Mouse (Mus musculus): ENCODE results near the gene Myo1d. TPM values are rescaled to one million over a fixed set of nuclear protein-coding genes. Genes with fewer than 3 reads are reported as not detected.
A peak's percentile ranks its signal among the peaks of the same experiment; 100 is the strongest.

Myo1d gene
- polyA plus RNA-seq, 1 experiment from 2014 or later: 30.5 TPM

DNA sequence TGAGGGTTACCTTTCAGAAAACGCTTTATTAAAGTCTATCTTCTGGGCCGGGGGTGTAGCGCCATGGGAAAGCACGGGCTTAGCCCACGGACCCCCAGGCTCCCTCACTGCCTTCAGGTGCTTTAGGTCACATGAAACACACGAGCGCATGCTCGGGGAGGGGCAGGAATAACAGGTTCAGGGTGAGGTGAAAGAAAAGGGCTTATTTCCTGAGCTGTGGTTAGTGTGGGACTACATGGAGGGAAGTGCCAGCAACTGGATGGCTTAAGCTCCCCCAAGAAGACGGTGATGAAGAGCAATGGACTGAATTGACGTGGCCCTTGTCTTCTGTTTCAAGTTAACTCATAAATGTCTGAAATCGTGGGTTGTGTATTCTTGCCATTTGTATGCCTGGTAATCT is 226.8 kb downstream of the Myo1d start:
- H3K4me1 ChIP-seq: no peaks in the 10 kb centered on the region
- 73% methylated on average over 11 of the region's 11 CpGs for WGBS
- ATAC-seq (ENCODE audit: insufficient read depth, low FRiP score, low read depth): no peak
- H3K9ac ChIP-seq: no peak overlapping the region
- no peaks in the 10 kb centered on the region for H3K27me3 ChIP-seq (replicated peaks)
- no peak overlapping the region for H3K27ac ChIP-seq
- H3K9me3 ChIP-seq: no peaks in the 10 kb centered on the region
- no peak overlapping the region for H3K4me3 ChIP-seq (replicated peaks)
- H3K4me2 ChIP-seq: no peak overlapping the region
- H3K36me3 ChIP-seq: no peaks in the 10 kb centered on the region

DNA sequence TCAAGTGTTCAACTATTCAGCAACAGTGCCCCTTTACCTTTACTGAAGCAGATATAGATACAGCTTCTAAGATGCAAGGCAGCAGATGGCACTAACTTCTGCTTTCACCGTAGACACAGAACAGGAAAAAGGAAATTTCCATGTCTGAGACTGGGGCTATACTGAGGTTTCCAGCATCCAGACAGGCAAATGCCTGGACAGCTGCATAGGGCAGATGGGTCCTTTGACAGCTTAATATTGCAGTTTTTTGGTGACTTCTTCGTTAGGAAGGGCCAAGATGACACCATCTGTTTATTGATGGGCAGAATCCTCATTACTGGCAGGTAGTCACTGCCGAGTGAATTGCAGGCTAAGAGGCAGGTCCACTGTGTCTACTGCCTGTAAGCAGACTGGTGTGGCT is 228.2 kb downstream of the Myo1d start:
- Histone ChIP-seq H3K4me2 (no peak overlapping the region), H3K9me3 (no peaks in the 10 kb centered on the region)
- 54% methylated on average over 3 of the region's 3 CpGs for WGBS

DNA sequence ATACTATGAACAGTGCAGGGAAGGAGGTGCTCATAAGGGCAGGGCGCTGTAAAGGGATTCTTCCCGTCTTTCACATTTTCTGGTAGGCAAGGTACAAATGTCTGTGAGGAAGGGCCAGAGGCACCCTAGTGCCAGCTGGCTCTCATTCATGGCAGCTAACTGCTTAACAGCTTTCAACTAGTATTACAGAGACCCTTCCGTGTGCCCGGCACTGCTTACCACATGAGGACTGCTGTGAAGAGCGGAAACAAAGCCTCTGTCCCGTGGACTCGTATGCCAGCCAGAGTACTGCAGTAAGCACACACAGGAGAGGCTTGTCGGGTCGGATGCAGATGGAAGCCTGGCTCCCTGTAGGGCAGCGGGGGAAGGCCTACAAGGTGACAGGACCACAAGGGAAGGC is 229.6 kb downstream of the Myo1d start:
- no peaks in the 10 kb centered on the region for H3K27me3 ChIP-seq (replicated peaks)
- ATAC-seq (ENCODE audit: insufficient read depth, low FRiP score, low read depth): no peak

More for the DNA sequence above, 228.2 kb downstream of the Myo1d start:
- no peak overlapping the region for H3K4me3 ChIP-seq (replicated peaks)
- ATAC-seq (ENCODE audit: insufficient read depth, low FRiP score, low read depth): no peak
- H3K27me3 ChIP-seq (replicated peaks): no peaks in the 10 kb centered on the region
- no peak overlapping the region for H3K9ac ChIP-seq
- no peak overlapping the region for H3K27ac ChIP-seq
- no peaks in the 10 kb centered on the region for H3K4me1 ChIP-seq
- H3K36me3 ChIP-seq: no peaks in the 10 kb centered on the region

DNA sequence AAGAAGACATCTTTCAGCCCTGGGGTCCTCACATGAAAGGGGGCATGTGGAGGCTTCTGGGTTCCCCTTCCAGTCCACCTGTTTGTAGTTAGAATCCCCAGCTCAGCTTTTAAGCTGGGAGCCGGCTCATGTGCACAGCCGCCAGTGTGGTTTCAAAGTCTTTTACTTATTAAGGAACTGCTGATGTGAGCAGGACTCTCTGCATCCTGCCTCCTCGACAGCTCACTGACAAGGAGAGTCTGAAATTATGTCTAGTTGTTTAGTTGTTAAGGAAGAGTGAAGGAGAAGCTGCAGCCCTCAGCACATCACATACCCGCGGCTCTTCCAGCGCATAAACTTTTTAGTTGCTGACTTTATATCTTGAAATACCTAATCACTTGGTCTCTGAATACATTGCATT is 230.0 kb downstream of the Myo1d start:
- H3K4me3 ChIP-seq (replicated peaks): no peak overlapping the region
- ATAC-seq (ENCODE audit: insufficient read depth, low FRiP score, low read depth): no peak
- H3K27ac ChIP-seq: no peak overlapping the region
- no peak overlapping the region for H3K9ac ChIP-seq
- H3K4me2 ChIP-seq: no peak overlapping the region
- no peaks in the 10 kb centered on the region for H3K9me3 ChIP-seq
- 73% methylated on average over 6 of the region's 6 CpGs for WGBS
- no peaks in the 10 kb centered on the region for H3K27me3 ChIP-seq (replicated peaks)
- no peaks in the 10 kb centered on the region for H3K4me1 ChIP-seq
- no peaks in the 10 kb centered on the region for H3K36me3 ChIP-seq

More for the DNA sequence above, 229.6 kb downstream of the Myo1d start:
- Histone ChIP-seq H3K4me2 (no peak overlapping the region), H3K4me3 (replicated peaks) (no peak overlapping the region), H3K9me3 (no peaks in the 10 kb centered on the region), H3K9ac (no peak overlapping the region), H3K36me3 (no peaks in the 10 kb centered on the region), H3K4me1 (no peaks in the 10 kb centered on the region), H3K27ac (no peak overlapping the region)
- 76% methylated on average over 10 of the region's 10 CpGs for WGBS

DNA sequence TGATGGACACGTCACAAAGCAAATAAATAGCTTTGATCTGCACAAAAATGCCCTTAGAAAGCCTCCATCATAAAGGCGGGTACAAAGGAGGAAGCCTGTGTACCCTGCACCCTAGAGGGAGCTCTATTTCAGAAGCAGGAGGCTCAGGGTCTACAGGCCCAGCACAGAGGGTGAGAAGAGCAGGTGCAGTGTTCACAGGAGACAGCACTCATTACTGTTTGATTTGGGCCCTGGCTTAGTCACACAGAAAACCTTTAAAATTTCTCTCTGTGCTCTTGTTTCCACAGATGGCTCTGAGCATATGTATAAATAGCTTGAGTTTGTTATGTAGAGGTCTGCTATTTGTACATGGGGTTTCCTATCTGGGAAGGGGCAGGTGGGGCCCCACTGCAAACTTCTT is 233.6 kb downstream of the Myo1d start:
- Histone ChIP-seq H3K27me3 (replicated peaks) (no peaks in the 10 kb centered on the region), H3K36me3 (no peaks in the 10 kb centered on the region), H3K4me2 (no peak overlapping the region), H3K4me3 (replicated peaks) (no peak overlapping the region), H3K27ac (no peak overlapping the region), H3K9ac (no peak overlapping the region), H3K9me3 (no peaks in the 10 kb centered on the region), H3K4me1 (no peaks in the 10 kb centered on the region)
- ATAC-seq (ENCODE audit: insufficient read depth, low FRiP score, low read depth): no peak
- WGBS: 77% methylated on average over 2 of the region's 2 CpGs

DNA sequence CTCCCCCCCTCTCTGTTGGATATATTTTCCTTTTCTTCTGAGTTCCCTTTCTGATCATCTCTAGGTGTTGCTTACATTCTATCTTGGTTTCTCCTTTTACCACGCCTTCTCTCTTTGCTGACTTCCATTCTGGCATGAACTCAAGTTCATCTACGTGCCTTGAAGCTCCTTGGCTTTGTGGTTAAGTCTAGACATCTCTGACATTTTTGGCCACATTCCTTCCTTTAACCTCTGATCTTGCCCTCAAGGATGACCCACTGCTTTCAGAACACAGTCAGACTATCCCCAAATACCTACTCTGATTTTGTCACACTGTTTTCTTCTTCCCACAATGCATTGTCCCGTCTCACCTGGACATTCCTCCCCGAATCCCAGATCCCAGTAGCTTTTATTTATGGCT is 240.8 kb downstream of the Myo1d start:
- WGBS: 61% methylated on average over 4 of the region's 4 CpGs
- H3K27ac ChIP-seq: no peak overlapping the region
- H3K4me1 ChIP-seq: no peaks in the 10 kb centered on the region
- no peak for ATAC-seq (ENCODE audit: insufficient read depth, low FRiP score, low read depth)
- H3K4me3 ChIP-seq (replicated peaks): no peak overlapping the region
- no peaks in the 10 kb centered on the region for H3K27me3 ChIP-seq (replicated peaks)
- no peak overlapping the region for H3K4me2 ChIP-seq
- no peaks in the 10 kb centered on the region for H3K9me3 ChIP-seq
- H3K36me3 ChIP-seq: no peaks in the 10 kb centered on the region
- no peak overlapping the region for H3K9ac ChIP-seq

DNA sequence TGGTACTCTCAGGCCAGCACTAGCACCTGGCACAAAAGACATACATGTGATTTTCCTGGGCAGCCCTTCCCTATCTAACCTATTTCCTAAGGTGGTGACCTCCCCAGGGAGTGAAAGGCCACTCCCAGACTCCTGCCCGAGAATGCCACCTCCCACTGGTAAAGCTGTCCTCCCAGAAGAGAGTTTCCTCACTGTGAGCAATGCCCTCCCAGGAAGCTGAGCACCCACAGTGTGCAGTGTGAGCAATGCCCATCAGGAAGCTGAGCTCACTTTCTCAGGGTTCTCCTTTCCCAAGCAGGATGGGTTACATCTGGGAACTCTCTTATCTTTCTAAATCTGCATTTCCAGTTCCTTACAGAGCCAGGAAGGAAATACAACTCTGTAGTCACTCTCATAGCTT is 246.9 kb downstream of the Myo1d start:
- Histone ChIP-seq H3K4me1 (no peaks in the 10 kb centered on the region), H3K27ac (no peak overlapping the region), H3K4me3 (replicated peaks) (no peak overlapping the region), H3K9me3 (no peaks in the 10 kb centered on the region), H3K36me3 (no peaks in the 10 kb centered on the region), H3K27me3 (replicated peaks) (no peaks in the 10 kb centered on the region), H3K9ac (no peak overlapping the region), H3K4me2 (no peak overlapping the region)
- ATAC-seq (ENCODE audit: insufficient read depth, low FRiP score, low read depth): no peak
- 15% methylated on average over 1 of the region's 1 CpGs for WGBS

DNA sequence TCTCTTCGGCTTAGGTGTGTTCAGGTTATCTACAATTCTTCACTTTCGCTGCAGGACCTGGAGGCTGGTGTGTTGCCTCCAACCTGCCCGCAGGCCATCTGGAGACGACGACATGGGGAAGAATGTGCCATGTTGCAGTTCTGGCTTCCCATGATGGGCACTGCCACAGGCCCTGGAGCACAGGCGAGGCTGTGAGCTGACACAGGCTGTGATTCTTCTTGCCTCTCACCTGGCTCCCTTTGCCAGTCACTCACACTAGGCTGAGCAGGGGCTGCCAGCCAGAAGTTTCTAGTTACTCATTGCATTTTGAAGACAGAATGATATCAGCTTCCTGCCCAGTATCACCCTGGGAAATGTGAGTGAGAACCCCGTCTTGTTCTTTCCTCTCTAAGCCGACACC is 250.7 kb downstream of the Myo1d start:
- H3K9me3 ChIP-seq: no peaks in the 10 kb centered on the region
- ATAC-seq (ENCODE audit: insufficient read depth, low FRiP score, low read depth): no peak
- no peaks in the 10 kb centered on the region for H3K27me3 ChIP-seq (replicated peaks)
- no peak overlapping the region for H3K4me3 ChIP-seq (replicated peaks)
- no peaks in the 10 kb centered on the region for H3K4me1 ChIP-seq
- no peak overlapping the region for H3K4me2 ChIP-seq
- no peak overlapping the region for H3K9ac ChIP-seq
- no peak overlapping the region for H3K27ac ChIP-seq
- H3K36me3 ChIP-seq: no peaks in the 10 kb centered on the region
- WGBS: 82% methylated on average over 8 of the region's 8 CpGs

DNA sequence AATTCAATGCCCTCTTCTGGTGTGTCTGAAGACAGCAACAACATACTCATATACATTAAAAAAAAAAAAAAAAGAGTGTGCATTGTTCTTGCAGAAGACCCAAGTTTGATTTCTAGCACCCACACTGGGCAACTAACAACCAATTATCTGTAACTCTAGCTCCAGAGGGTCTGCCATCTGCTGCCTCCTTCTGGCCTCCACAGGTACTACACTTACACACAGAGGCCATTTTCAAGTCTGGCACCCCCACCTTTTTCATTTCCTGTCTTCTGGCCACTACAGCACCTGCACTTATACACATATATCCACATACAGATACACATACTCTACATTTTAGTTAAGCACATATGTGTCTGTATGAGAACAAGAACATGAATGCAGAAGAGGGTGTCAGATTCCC is 252.1 kb downstream of the Myo1d start:
- no peak overlapping the region for H3K27ac ChIP-seq
- H3K27me3 ChIP-seq (replicated peaks): no peaks in the 10 kb centered on the region
- H3K4me3 ChIP-seq (replicated peaks): no peak overlapping the region
- no peaks in the 10 kb centered on the region for H3K36me3 ChIP-seq
- ATAC-seq (ENCODE audit: insufficient read depth, low FRiP score, low read depth): no peak
- no peaks in the 10 kb centered on the region for H3K4me1 ChIP-seq
- no peak overlapping the region for H3K4me2 ChIP-seq
- no peaks in the 10 kb centered on the region for H3K9me3 ChIP-seq
- no peak overlapping the region for H3K9ac ChIP-seq

DNA sequence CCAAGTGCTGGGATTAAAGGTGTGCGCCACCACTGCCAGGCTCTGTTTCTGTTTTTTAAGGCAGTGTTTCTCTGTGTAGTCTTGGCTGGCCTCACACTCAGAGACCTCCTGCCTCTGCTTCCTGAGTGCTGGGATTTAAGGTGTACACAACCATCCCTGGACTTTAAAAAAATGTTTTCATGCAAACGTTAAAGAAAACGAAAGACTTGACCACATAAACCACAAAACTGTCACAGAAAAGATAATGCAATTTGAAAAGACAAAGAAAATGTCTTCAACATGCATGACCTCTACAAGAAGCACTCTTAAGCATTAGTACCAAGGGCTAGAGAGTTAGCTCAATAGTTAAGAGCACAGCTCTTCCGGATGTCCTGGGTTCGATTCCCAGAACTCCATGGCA is 255.6 kb downstream of the Myo1d start:
- 83% methylated on average over 5 of the region's 5 CpGs for WGBS
- no peak overlapping the region for H3K9ac ChIP-seq

DNA sequence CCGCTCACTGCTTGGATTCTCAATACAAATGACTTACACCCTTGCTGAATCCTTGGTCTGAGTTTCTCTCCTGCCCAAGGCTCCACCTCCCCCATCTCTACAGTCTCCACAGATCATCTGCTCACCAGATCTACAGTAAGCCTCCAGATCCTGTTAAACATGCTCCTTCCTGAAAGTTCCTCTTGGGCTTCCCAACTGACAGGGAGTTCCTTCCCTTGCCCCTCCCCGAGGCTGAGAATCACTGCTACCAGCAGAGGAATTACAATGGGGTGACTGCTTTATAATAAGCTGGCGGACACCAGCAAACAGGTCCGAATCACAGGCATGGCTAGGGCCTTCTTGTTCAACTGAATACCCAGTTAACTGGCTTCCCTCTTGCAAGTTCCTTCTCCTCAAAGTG is 256.4 kb downstream of the Myo1d start:
- no peak for ATAC-seq (ENCODE audit: insufficient read depth, low FRiP score, low read depth)
- H3K4me3 ChIP-seq (replicated peaks): no peak overlapping the region
- no peak overlapping the region for H3K9ac ChIP-seq
- no peaks in the 10 kb centered on the region for H3K9me3 ChIP-seq
- H3K27me3 ChIP-seq (replicated peaks): no peaks in the 10 kb centered on the region
- 73% methylated on average over 4 of the region's 4 CpGs for WGBS
- H3K4me2 ChIP-seq: no peak overlapping the region
- H3K27ac ChIP-seq: peak overlapping the region; percentile 5; the same call in 1 of the 2 replicates
- H3K36me3 ChIP-seq: no peaks in the 10 kb centered on the region
- no peaks in the 10 kb centered on the region for H3K4me1 ChIP-seq

More for the DNA sequence above, 255.6 kb downstream of the Myo1d start:
- no peak for ATAC-seq (ENCODE audit: insufficient read depth, low FRiP score, low read depth)
- H3K27ac ChIP-seq: no peak overlapping the region
- no peaks in the 10 kb centered on the region for H3K4me1 ChIP-seq
- H3K36me3 ChIP-seq: no peaks in the 10 kb centered on the region
- no peaks in the 10 kb centered on the region for H3K9me3 ChIP-seq
- no peak overlapping the region for H3K4me2 ChIP-seq
- H3K27me3 ChIP-seq (replicated peaks): no peaks in the 10 kb centered on the region
- no peak overlapping the region for H3K4me3 ChIP-seq (replicated peaks)

DNA sequence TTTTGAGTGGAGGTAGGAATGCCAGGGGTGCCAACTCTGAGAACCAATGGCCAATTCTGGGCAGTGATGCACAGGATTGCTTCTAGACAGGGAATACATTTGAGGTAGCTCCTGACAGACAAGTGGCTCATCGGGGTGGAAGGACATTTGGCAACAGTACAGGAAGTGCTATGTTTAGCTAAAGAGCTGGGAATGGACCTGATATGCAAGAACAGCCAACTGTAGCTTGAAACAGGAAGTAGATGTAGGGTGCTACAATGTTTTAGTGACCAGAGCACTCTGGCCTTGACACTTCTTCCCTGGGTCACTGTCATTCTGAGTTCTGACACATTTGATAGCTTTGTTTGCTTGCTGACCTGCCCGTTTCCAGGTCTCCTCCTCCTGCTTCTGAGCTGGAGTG is 257.0 kb downstream of the Myo1d start:
- no peaks in the 10 kb centered on the region for H3K4me1 ChIP-seq
- no peaks in the 10 kb centered on the region for H3K27me3 ChIP-seq (replicated peaks)
- H3K9me3 ChIP-seq: no peaks in the 10 kb centered on the region
- H3K36me3 ChIP-seq: no peaks in the 10 kb centered on the region
- no peak for ATAC-seq (ENCODE audit: insufficient read depth, low FRiP score, low read depth)
- H3K9ac ChIP-seq: no peak overlapping the region
- H3K27ac ChIP-seq: peak overlapping the region; percentile 5
- WGBS: 42% methylated on average over 2 of the region's 2 CpGs
- no peak overlapping the region for H3K4me3 ChIP-seq (replicated peaks)
- H3K4me2 ChIP-seq: no peak overlapping the region

DNA sequence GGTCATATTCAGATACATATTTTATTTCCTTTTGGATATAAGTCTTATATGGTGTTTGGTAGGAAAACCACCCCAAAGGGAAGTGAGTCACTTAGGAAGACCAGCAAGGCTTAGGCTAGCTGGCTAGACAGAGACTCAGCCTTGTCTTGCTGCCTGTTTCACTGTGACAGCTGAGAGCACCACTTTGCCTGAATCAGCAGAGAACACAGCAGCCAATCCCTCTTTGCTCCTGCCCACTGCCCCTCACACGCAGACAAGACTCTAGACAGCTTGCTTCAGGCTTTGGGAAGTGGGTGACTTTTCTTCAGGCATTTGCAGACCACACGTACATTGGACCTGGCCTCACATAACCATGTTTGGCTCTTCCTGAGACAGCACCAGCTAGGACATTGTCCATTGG is 258.7 kb downstream of the Myo1d start:
- Histone ChIP-seq H3K27ac (no peak overlapping the region), H3K9ac (no peak overlapping the region), H3K4me3 (replicated peaks) (no peak overlapping the region), H3K4me2 (no peak overlapping the region), H3K9me3 (no peaks in the 10 kb centered on the region), H3K4me1 (no peaks in the 10 kb centered on the region), H3K27me3 (replicated peaks) (no peaks in the 10 kb centered on the region), H3K36me3 (no peaks in the 10 kb centered on the region)
- ATAC-seq (ENCODE audit: insufficient read depth, low FRiP score, low read depth): no peak
- WGBS: 58% methylated on average over 2 of the region's 2 CpGs
